In the genomic region with DNA sequence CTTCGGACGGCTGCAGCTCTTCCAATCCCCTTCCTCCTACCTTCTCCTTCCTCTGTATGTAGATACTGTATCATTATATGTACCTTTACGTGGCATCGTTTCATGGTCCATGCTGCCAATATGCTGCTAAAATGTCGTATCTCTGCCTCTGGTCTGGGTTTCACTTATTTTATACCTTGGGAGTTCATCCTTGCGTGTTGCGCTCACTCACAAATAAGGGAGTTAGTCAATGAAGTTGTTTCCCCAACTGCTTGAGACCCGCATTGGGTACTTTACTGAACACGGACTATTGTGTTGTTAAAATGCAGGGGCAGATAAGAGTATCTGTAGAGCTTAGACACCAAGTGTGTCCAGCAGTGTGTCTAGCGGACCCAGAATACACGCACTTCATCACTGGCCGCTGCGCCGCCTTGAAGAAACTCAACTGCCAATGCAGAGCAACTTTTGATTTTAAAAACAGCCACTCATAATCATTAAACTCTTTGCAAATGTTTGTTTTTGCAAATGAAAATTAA, we compare ENCODE assay signal across 12 mouse cellular contexts. TPM values are rescaled to one million over a fixed set of nuclear protein-coding genes. Genes with fewer than 3 reads are reported as not detected.
DNase-seq lines count a peak whose midpoint lies in the region; ATAC-seq and TF ChIP-seq lines count a peak whose summit lies in the region.
"Had no signal": no experiment of that assay in that cellular context is flagged by ENCODE, and none has a peak within 500 bp of the region (broad histone marks: within the 10 kb centered on the region; RNA-seq: fewer than 3 reads in every experiment).

No protein-coding gene starts in this region.

- no peaks in the 10 kb centered on the region for H3K36me3 ChIP-seq in heart, embryonic 14.5 days (ENCODE audit: control insufficient read depth, insufficient read depth, low read length)
- no peaks in the 10 kb centered on the region for H3K36me3 ChIP-seq in hindbrain, embryonic 14.5 days (replicated peaks; ENCODE audit: control insufficient read depth, insufficient read depth)

- no peak overlapping the region for H3K9ac ChIP-seq in heart, embryonic 14.5 days (ENCODE audit: low read length)
- no peak overlapping the region for H3K9ac ChIP-seq in hindbrain, embryonic 14.5 days
- H3K9ac ChIP-seq: liver, embryonic 14.5 days had no signal

- no peaks in the 10 kb centered on the region for H3K9me3 ChIP-seq in heart, embryonic 14.5 days (ENCODE audit: control insufficient read depth, low read length)
- H3K9me3 ChIP-seq in hindbrain, embryonic 14.5 days (ENCODE audit: control insufficient read depth, low read length) = no peaks in the 10 kb centered on the region

- TF ChIP-seq CTCF in gastrocnemius, adult 2 months (IDR thresholded peaks at IDR 0.05) = no peak

- no peak for ATAC-seq in heart, embryonic 14.5 days (ENCODE audit: insufficient number of reproducible peaks, insufficient read depth, low FRiP score, low read depth)
- no peak for ATAC-seq in hindbrain, embryonic 14.5 days (ENCODE audit: low FRiP score)

- 8% methylated on average over 14 of the region's 14 CpGs for WGBS in heart, embryonic 14.5 days
- WGBS in hindbrain, embryonic 14.5 days = 3% methylated on average over 14 of the region's 14 CpGs

- intact Hi-C loops in heart, postnatal 10 days (cut with DNase I) = no loop called here
- intact Hi-C loops in gastrocnemius, adult 2 months (cut with DNase I) = no loop called here

- peaks cover 8 to 21% of the 10 kb centered on the region in 2 experiments; a peak in 3 of 4 replicates for H3K4me1 ChIP-seq in heart, embryonic 14.5 days (ENCODE audit: control insufficient read depth in 2 of 2, insufficient read depth in 2 of 2, low read length in 2 of 2)
- H3K4me1 ChIP-seq in hindbrain, embryonic 14.5 days (replicated peaks; ENCODE audit: control insufficient read depth, insufficient read depth, low read length) = peaks cover 21% of the 10 kb centered on the region

- H3K4me3 ChIP-seq in heart, embryonic 14.5 days (ENCODE audit: control insufficient read depth in 1 of 2, insufficient read depth in 1 of 2, low read depth in 1 of 2, low read length in 2 of 2) = peak overlapping the region in 1 of 2 experiments; percentile 48; a peak in 1 of 4 replicates
- peak overlapping the region; percentile 29 for H3K4me3 ChIP-seq in hindbrain, embryonic 14.5 days (replicated peaks; ENCODE audit: low read length)
- no peak overlapping the region for H3K4me3 ChIP-seq in gastrocnemius, adult 2 months

- H3K27me3 ChIP-seq in heart, embryonic 14.5 days (ENCODE audit: control insufficient read depth, insufficient read depth, low read length) = peaks cover 82% of the 10 kb centered on the region
- H3K27me3 ChIP-seq in hindbrain, embryonic 14.5 days (ENCODE audit: control insufficient read depth, insufficient read depth, low read length) = peaks cover 85% of the 10 kb centered on the region

- H3K4me2 ChIP-seq in heart, embryonic 14.5 days (ENCODE audit: low read length) = peak overlapping the region; percentile 96
- no peak overlapping the region; the same call in 1 of the 2 replicates for H3K4me2 ChIP-seq in hindbrain, embryonic 14.5 days (replicated peaks)

- no peak for DNase-seq in heart, postnatal 10 days
- peak; percentile 43 for DNase-seq in embryo, embryonic 10.5 days (ENCODE audit: low spot score)
- DNase-seq in hindbrain, embryonic 14.5 days (ENCODE audit: low spot score) = peak; percentile 25
- DNase-seq in neural tube, embryonic 10.5 days (ENCODE audit: extremely low spot score, low spot score) = peak; percentile 40
- no peak for DNase-seq in gastrocnemius, adult 2 months
- DNase-seq in right cerebral cortex, postnatal 25 days = no peak
- DNase-seq: kidney, adult 18-20 months had no signal

- no peak overlapping the region for H3K27ac ChIP-seq in heart, embryonic 14.5 days (replicated peaks in 1 of 2; ENCODE audit: control insufficient read depth in 1 of 2, insufficient read depth in 1 of 2, low read depth in 2 of 2, low read length in 2 of 2)
- 0 out of 2 replicates have a peak overlapping the region, but pooled peaks have one; percentile 3 for H3K27ac ChIP-seq in hindbrain, embryonic 14.5 days
- no peak overlapping the region for H3K27ac ChIP-seq in gastrocnemius, adult 2 months
- H3K27ac ChIP-seq: liver, embryonic 14.5 days had no signal

RNA-seq across cellular contexts. Expression of a gene that starts 1.6 kb away (rescaled TPM):
- not detected in 2 replicates for polyA plus RNA-seq in heart, embryonic 14.5 days (2014; fragmentation: Nextera tagmentation; extraction: Ambion mirVana)
- not detected for total RNA-seq in heart, postnatal 10 days (2021)
- polyA plus RNA-seq in hindbrain, embryonic 14.5 days (2014; fragmentation: Nextera tagmentation; extraction: Ambion mirVana) = 13.0 and 13.4 TPM in 2 replicates
- not detected for total RNA-seq in gastrocnemius, adult 2 months (2021)
- total RNA-seq: granulocyte monocyte progenitor cell, adult 5-6 weeks; layer of hippocampus, postnatal 10 days had no signal
- polyA plus RNA-seq: liver, embryonic 14.5 days; stomach, embryonic 14.5 days had no signal

Comparison
In these comparisons a context has a peak if more than half of its experiments do, and no peak if none do; other contexts are left out.
1. DNase-seq: peak in embryo, embryonic 10.5 days (single experiment), hindbrain, embryonic 14.5 days (single experiment) and neural tube, embryonic 10.5 days (single experiment); none in heart, postnatal 10 days (0 of 2), gastrocnemius, adult 2 months (single experiment) and right cerebral cortex, postnatal 25 days (single experiment).